Mouse (Mus musculus): ENCODE results near the gene Trpm5. TPM values are rescaled to one million over a fixed set of nuclear protein-coding genes. Genes with fewer than 3 reads are reported as not detected.

Trpm5 gene
- polyA plus RNA-seq, 1 experiment from 2014 or later: 0.68 TPM

DNA sequence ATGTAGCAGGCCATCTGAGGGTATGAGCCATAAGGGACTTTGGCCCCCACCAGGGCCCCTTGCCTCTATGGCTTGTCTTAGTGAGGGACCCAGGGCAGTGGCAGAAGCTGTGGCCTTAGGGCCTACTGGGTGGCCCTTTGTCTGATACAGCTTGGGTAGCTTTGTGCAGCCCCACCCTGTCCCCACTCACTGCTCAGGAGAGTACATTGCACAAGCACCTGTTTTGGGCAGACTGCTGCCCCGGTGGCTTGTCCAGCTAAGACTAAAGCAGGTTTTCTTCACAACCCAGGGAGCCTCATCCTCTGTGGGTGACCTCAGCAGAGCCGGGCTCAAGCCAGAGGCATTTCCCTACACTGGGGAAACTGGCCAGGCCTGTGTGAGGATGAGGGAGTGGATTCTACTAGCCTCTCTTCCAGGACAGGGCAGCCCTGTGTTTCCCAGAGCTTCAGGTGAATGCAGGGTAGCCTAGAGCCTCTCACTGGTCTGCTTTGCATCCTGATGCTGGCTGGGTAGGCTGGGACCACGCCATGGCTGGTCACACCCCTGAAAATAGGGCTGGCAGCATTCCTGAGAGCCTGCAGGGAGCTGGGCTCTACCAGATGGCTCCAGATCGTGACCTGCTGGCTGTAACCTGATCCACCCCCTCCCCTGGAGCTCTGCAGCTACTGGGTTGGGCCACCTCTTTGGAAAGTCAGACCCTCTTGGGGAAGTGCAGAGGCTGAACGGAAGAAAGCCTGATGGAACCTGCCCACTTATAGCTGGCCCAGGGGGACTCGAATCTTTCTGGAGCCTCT lies 29.6 kb upstream of the Trpm5 start:
- Histone ChIP-seq H3K9me3 (ENCODE audit: control insufficient read depth, low read length) (no peaks in the 10 kb centered on the region), H3K4me3 (ENCODE audit: low read depth, low read length) (no peak overlapping the region), H3K27me3 (ENCODE audit: control insufficient read depth, insufficient read depth, low read length) (no peaks in the 10 kb centered on the region), H3K36me3 (ENCODE audit: control insufficient read depth, insufficient read depth, low read length) (no peaks in the 10 kb centered on the region), H3K4me2 (ENCODE audit: low read depth) (no peak overlapping the region), H3K4me1 (ENCODE audit: control insufficient read depth, insufficient read depth, low read length) (peaks cover 14% of the 10 kb centered on the region; the same call in 1 of the 2 replicates), H3K9ac (ENCODE audit: low read length) (peak overlapping the region; percentile 5; the same call in 1 of the 2 replicates), H3K27ac (ENCODE audit: low read depth, low read length) (0 out of 2 replicates have a peak overlapping the region, but pooled peaks have one; percentile 20)
- ATAC-seq (ENCODE audit: insufficient read depth, low FRiP score, low TSS enrichment): no peak
- 12% methylated on average over 6 of the region's 6 CpGs for WGBS
- DNase-seq (ENCODE audit: low spot score): peak; percentile 50

DNA sequence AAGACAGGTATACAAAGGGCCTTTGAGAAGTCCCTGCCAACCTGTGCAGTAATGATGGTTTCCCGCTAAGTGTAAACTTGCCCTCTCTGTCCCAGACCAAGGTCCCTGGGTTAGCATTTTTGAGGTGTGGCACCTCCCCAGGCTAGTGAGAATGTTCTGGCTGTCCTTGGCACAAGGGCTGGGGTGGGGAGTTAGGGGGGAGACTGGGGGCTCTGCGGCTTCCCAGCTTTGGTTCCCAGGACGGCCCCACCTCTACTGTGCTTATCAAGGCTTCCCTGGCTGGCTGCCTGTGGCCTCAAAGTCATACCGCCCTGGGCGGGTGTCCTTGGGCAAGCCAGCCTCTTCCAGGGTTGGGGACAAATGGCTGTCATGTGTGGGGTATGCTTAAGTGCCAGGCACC lies 27.7 kb upstream of the Trpm5 start:
- no peaks in the 10 kb centered on the region for H3K27me3 ChIP-seq (ENCODE audit: control insufficient read depth, insufficient read depth, low read length)
- H3K9me3 ChIP-seq (ENCODE audit: control insufficient read depth, low read length): no peaks in the 10 kb centered on the region
- H3K36me3 ChIP-seq (ENCODE audit: control insufficient read depth, insufficient read depth, low read length): no peaks in the 10 kb centered on the region
- H3K4me2 ChIP-seq (ENCODE audit: low read depth): no peak overlapping the region
- WGBS: 88% methylated on average over 5 of the region's 5 CpGs
- DNase-seq (ENCODE audit: low spot score) (no peak), ATAC-seq (ENCODE audit: insufficient read depth, low FRiP score, low TSS enrichment) (no peak)
- no peak overlapping the region for H3K27ac ChIP-seq (ENCODE audit: low read depth, low read length)
- H3K4me3 ChIP-seq (ENCODE audit: low read depth, low read length): no peak overlapping the region
- no peak overlapping the region for H3K9ac ChIP-seq (ENCODE audit: low read length)
- peaks cover 14% of the 10 kb centered on the region; the same call in 1 of the 2 replicates for H3K4me1 ChIP-seq (ENCODE audit: control insufficient read depth, insufficient read depth, low read length)

DNA sequence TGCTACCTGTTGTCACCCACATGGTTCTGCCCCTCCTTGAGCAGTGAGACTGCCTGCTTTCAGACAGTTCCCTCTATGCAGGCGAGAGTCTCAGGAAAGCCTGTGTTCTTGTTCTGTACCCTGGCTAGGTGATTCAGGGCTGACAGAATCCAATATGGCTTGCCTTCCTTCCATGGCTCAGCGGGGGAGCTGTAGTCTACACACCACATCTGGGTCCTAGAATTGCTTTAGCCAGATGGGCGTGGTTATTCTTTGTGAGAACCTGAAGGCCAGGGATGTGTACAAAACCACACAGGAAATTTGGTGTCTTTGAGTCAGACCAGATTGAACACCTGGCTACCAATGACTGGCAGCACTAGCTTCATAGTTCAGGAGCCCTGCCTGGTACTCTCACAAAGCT lies 25.4 kb upstream of the Trpm5 start:
- H3K9me3 ChIP-seq (ENCODE audit: control insufficient read depth, low read length): no peaks in the 10 kb centered on the region
- no peaks in the 10 kb centered on the region for H3K27me3 ChIP-seq (ENCODE audit: control insufficient read depth, insufficient read depth, low read length)
- no peak overlapping the region for H3K4me2 ChIP-seq (ENCODE audit: low read depth)
- H3K36me3 ChIP-seq (ENCODE audit: control insufficient read depth, insufficient read depth, low read length): no peaks in the 10 kb centered on the region
- H3K9ac ChIP-seq (ENCODE audit: low read length): no peak overlapping the region
- DNase-seq (ENCODE audit: low spot score): no peak
- 70% methylated on average over 3 of the region's 3 CpGs for WGBS
- no peak overlapping the region for H3K4me3 ChIP-seq (ENCODE audit: low read depth, low read length)
- no peak overlapping the region for H3K27ac ChIP-seq (ENCODE audit: low read depth, low read length)
- peaks cover 14% of the 10 kb centered on the region; the same call in 1 of the 2 replicates for H3K4me1 ChIP-seq (ENCODE audit: control insufficient read depth, insufficient read depth, low read length)
- ATAC-seq (ENCODE audit: insufficient read depth, low FRiP score, low TSS enrichment): no peak

DNA sequence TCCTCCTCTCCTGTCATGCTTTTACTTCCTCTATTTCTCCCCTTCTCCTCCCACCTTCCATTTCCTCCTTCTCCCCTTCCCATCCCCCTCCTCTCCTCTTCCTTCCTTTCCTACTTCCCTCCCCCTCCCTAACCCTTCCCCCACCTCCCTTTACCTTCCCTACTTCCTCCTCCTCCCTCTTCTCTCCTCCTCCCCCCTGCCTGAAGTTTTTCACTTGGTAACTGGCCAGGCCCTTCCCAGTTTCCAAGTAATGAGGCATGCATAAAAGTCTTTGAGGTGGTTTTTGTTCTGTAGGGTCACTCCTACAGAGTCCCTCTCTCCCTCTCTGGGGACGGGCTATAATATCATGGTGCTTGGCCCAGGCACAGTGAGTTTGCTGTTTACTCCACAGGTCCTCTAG lies 25.0 kb upstream of the Trpm5 start:
- 31% methylated on average over 1 of the region's 1 CpGs for WGBS
- no peak overlapping the region for H3K4me2 ChIP-seq (ENCODE audit: low read depth)
- H3K4me3 ChIP-seq (ENCODE audit: low read depth, low read length): no peak overlapping the region
- no peaks in the 10 kb centered on the region for H3K36me3 ChIP-seq (ENCODE audit: control insufficient read depth, insufficient read depth, low read length)
- H3K9ac ChIP-seq (ENCODE audit: low read length): no peak overlapping the region
- peaks cover 14% of the 10 kb centered on the region; the same call in 1 of the 2 replicates for H3K4me1 ChIP-seq (ENCODE audit: control insufficient read depth, insufficient read depth, low read length)
- DNase-seq (ENCODE audit: low spot score) (no peak), ATAC-seq (ENCODE audit: insufficient read depth, low FRiP score, low TSS enrichment) (no peak)
- H3K27me3 ChIP-seq (ENCODE audit: control insufficient read depth, insufficient read depth, low read length): no peaks in the 10 kb centered on the region
- no peaks in the 10 kb centered on the region for H3K9me3 ChIP-seq (ENCODE audit: control insufficient read depth, low read length)
- H3K27ac ChIP-seq (ENCODE audit: low read depth, low read length): no peak overlapping the region

DNA sequence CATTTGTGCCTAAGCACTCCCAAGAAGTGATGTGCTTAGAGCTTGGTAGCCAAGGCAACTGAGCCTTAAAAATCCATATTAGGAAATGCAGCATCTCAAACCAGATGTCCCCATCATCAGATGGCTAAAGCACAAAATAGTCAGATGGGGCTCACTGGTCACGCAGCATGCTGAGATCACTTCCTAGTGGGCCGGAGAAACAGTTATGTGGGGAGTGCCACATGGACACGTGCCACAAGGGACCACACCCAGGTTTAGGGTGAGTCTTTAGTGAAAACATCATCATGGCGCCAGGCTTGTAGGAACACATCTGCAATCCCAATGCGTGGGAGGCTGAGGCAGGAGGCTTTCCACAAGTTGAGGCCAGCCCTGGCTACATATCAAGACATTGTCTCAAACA lies 22.1 kb upstream of the Trpm5 start:
- Histone ChIP-seq H3K4me3 (ENCODE audit: low read depth, low read length) (no peak overlapping the region), H3K9ac (ENCODE audit: low read length) (no peak overlapping the region), H3K27ac (ENCODE audit: low read depth, low read length) (no peak overlapping the region), H3K36me3 (ENCODE audit: control insufficient read depth, insufficient read depth, low read length) (no peaks in the 10 kb centered on the region), H3K4me2 (ENCODE audit: low read depth) (no peak overlapping the region), H3K4me1 (ENCODE audit: control insufficient read depth, insufficient read depth, low read length) (peaks cover 10% of the 10 kb centered on the region; the same call in 1 of the 2 replicates), H3K9me3 (ENCODE audit: control insufficient read depth, low read length) (no peaks in the 10 kb centered on the region), H3K27me3 (ENCODE audit: control insufficient read depth, insufficient read depth, low read length) (no peaks in the 10 kb centered on the region)
- WGBS: 88% methylated on average over 5 of the region's 5 CpGs
- DNase-seq (ENCODE audit: low spot score): no peak
- ATAC-seq (ENCODE audit: insufficient read depth, low FRiP score, low TSS enrichment): no peak

DNA sequence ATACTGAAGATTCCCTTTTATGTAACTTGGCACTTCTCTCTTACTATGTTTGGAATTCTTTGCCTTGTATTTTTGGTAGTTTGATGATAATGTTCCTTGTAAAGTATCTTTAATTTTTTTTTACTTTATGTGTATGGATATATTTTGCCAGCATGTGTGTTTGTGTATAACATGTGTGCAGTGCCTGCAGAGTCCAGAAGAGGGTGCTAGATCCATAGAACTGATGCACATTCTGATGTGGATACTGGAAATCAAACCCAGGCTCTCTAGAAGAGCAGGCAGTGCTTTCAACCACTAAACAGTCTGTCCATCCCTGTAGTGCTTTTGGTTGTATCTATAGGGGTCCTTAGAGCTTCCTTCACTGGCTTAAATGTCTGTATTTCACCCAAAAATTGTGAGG lies 20.3 kb upstream of the Trpm5 start:
- Histone ChIP-seq H3K36me3 (ENCODE audit: control insufficient read depth, insufficient read depth, low read length) (no peaks in the 10 kb centered on the region), H3K9ac (ENCODE audit: low read length) (no peak overlapping the region), H3K9me3 (ENCODE audit: control insufficient read depth, low read length) (no peaks in the 10 kb centered on the region), H3K27ac (ENCODE audit: low read depth, low read length) (no peak overlapping the region), H3K4me3 (ENCODE audit: low read depth, low read length) (no peak overlapping the region), H3K27me3 (ENCODE audit: control insufficient read depth, insufficient read depth, low read length) (no peaks in the 10 kb centered on the region), H3K4me1 (ENCODE audit: control insufficient read depth, insufficient read depth, low read length) (0 out of 2 replicates have a peak, but pooled peaks cover 3% of the 10 kb centered on the region), H3K4me2 (ENCODE audit: low read depth) (no peak overlapping the region)
- ATAC-seq (ENCODE audit: insufficient read depth, low FRiP score, low TSS enrichment): no peak
- DNase-seq (ENCODE audit: low spot score): peak; percentile 7

DNA sequence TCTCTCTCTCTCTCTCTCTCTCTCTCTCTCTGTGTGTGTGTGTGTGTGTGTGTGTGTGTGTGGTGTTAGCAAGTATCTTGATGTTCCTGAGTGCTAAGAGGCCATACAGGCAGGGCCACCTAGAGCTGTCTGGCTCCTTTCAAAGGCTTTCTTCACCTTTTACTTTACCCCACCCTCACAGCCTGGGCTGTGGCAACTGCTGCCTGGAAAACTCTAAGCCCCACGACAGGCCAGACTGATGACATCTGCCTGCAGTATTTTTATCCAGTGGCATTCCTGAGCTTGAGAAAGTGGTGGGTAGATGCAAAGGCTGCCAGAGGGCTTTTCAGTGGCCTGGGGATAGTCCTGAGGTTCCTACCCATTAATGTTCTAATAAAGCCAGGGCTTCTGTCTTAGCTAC lies 18.0 kb upstream of the Trpm5 start:
- WGBS: 38% methylated on average over 1 of the region's 1 CpGs

DNA sequence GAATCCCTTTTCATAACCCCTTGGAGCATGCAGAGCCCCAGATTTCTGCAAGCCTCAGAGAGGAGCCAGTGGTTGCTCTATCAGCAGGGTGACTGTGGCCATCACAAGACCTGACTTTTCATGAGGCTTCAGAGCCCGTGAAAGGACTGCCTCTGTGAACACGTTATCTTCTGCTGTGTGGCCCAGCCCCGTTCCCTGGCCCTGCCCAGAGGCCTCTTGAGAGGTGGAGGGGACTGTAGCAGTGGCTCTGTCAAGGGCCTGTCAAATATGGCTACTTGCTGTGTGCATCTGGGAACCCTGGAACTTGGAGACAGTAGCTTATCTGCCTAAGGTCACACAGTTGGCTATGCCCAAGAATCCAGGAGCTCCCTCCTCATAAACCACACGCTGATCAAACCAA lies 17.3 kb upstream of the Trpm5 start:
- ATAC-seq (ENCODE audit: insufficient read depth, low FRiP score, low TSS enrichment): no peak
- H3K4me2 ChIP-seq (ENCODE audit: low read depth): no peak overlapping the region
- DNase-seq (ENCODE audit: low spot score): no peak
- no peak overlapping the region for H3K27ac ChIP-seq (ENCODE audit: low read depth, low read length)
- WGBS: 62% methylated on average over 4 of the region's 4 CpGs
- H3K27me3 ChIP-seq (ENCODE audit: control insufficient read depth, insufficient read depth, low read length): peaks cover 20% of the 10 kb centered on the region
- H3K9me3 ChIP-seq (ENCODE audit: control insufficient read depth, low read length): no peaks in the 10 kb centered on the region
- no peak overlapping the region for H3K9ac ChIP-seq (ENCODE audit: low read length)
- H3K36me3 ChIP-seq (ENCODE audit: control insufficient read depth, insufficient read depth, low read length): no peaks in the 10 kb centered on the region
- no peak overlapping the region for H3K4me3 ChIP-seq (ENCODE audit: low read depth, low read length)
- 0 out of 2 replicates have a peak, but pooled peaks cover 7% of the 10 kb centered on the region for H3K4me1 ChIP-seq (ENCODE audit: control insufficient read depth, insufficient read depth, low read length)

More for the DNA sequence above, 18.0 kb upstream of the Trpm5 start:
- Histone ChIP-seq H3K36me3 (ENCODE audit: control insufficient read depth, insufficient read depth, low read length) (no peaks in the 10 kb centered on the region), H3K9me3 (ENCODE audit: control insufficient read depth, low read length) (no peaks in the 10 kb centered on the region), H3K4me1 (ENCODE audit: control insufficient read depth, insufficient read depth, low read length) (0 out of 2 replicates have a peak, but pooled peaks cover 3% of the 10 kb centered on the region), H3K4me3 (ENCODE audit: low read depth, low read length) (no peak overlapping the region), H3K27ac (ENCODE audit: low read depth, low read length) (no peak overlapping the region), H3K4me2 (ENCODE audit: low read depth) (no peak overlapping the region), H3K9ac (ENCODE audit: low read length) (no peak overlapping the region), H3K27me3 (ENCODE audit: control insufficient read depth, insufficient read depth, low read length) (peaks cover 13% of the 10 kb centered on the region)
- DNase-seq (ENCODE audit: low spot score): no peak
- no peak for ATAC-seq (ENCODE audit: insufficient read depth, low FRiP score, low TSS enrichment)

DNA sequence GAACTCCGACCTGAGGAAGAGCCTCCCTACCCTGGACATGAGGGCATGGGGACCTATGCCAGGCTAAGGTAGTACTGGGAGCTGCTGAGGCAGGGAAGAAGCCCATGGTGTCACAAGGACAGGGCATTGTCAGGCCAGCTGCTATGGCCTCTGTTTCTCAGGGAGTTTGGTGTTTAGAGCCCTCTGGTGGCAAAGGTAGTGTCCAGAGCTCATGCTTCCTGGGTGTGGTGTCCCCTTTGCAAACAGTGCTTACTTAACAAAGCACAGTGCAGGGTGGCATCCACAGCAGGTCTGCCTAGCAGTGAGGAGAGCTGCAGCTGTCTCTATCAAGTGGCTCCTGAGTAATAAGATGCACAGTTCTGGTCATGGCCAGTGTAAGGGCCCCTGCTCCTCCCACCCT lies 16.4 kb upstream of the Trpm5 start:
- Histone ChIP-seq H3K4me3 (ENCODE audit: low read depth, low read length) (no peak overlapping the region), H3K27me3 (ENCODE audit: control insufficient read depth, insufficient read depth, low read length) (peaks cover 29% of the 10 kb centered on the region), H3K4me2 (ENCODE audit: low read depth) (no peak overlapping the region), H3K36me3 (ENCODE audit: control insufficient read depth, insufficient read depth, low read length) (no peaks in the 10 kb centered on the region), H3K9me3 (ENCODE audit: control insufficient read depth, low read length) (no peaks in the 10 kb centered on the region), H3K9ac (ENCODE audit: low read length) (no peak overlapping the region), H3K4me1 (ENCODE audit: control insufficient read depth, insufficient read depth, low read length) (0 out of 2 replicates have a peak, but pooled peaks cover 7% of the 10 kb centered on the region), H3K27ac (ENCODE audit: low read depth, low read length) (no peak overlapping the region)
- WGBS: 52% methylated on average over 1 of the region's 1 CpGs
- DNase-seq (ENCODE audit: low spot score) (no peak), ATAC-seq (ENCODE audit: insufficient read depth, low FRiP score, low TSS enrichment) (no peak)
